Mouse (Mus musculus) midbrain, postnatal 0 days (tissue): Measurements from ENCODE around the gene 1810009J06Rik. TPM values are rescaled to one million over a fixed set of nuclear protein-coding genes. Genes with fewer than 3 reads are reported as not detected.
"Not testable (repeated sequence)": the region's sequence is repeated elsewhere in the genome, so short reads cannot be mapped to it uniquely, and the experiment has no call there.

Experiments
- ATAC-seq: fragments of 200-750 bp; cut with Nextera tagmentation; 2 replicates; pipeline ENCODE4 v1.8.0; 2017; ENCODE audit warnings: moderate number of reproducible peaks, mild to moderate bottlenecking, moderate TSS enrichment, moderate library complexity; ENCODE audit not compliant: low FRiP score
- DNase-seq: peaks from one replicate; pipeline ENCODE4 v3.0.0-alpha.2; 2015; ENCODE audit warnings: low spot score
- H3K27ac ChIP-seq: fragments of 300-500 bp; sonication (generic); 2 replicates; pipeline ENCODE4 v1.5.1; 2014; ENCODE audit warnings: low read depth, mild to moderate bottlenecking, low read length, mixed read lengths
- H3K27me3 ChIP-seq: fragments of 300-500 bp; sonication (generic); 2 replicates; pipeline ENCODE4 v1.6.1; 2014; ENCODE audit warnings: low read length, control low read depth, mixed read lengths; ENCODE audit not compliant: insufficient read depth
- H3K36me3 ChIP-seq: fragments of 300-500 bp; sonication (generic); 2 replicates; pipeline ENCODE4 v1.6.1; 2014; ENCODE audit warnings: low read length, control low read depth, mixed read lengths; ENCODE audit not compliant: insufficient read depth
- H3K4me1 ChIP-seq: fragments of 300-500 bp; sonication (generic); 2 replicates; pipeline ENCODE4 v1.6.1; 2014; ENCODE audit warnings: mild to moderate bottlenecking, control low read depth, antibody characterized with exemption, low read length, mixed read lengths; ENCODE audit not compliant: insufficient read depth
- H3K4me2 ChIP-seq: fragments of 300-500 bp; sonication (generic); 2 replicates; pipeline ENCODE4 v1.6.1; 2014; ENCODE audit warnings: low read depth, mild to moderate bottlenecking, low read length, mixed read lengths; ENCODE audit not compliant: poor library complexity, severe bottlenecking
- H3K4me3 ChIP-seq: fragments of 300-500 bp; sonication (generic); 2 replicates; pipeline ENCODE4 v1.5.1; 2014; ENCODE audit warnings: low read depth, mild to moderate bottlenecking, low read length, moderate library complexity
- H3K9ac ChIP-seq: fragments of 300-500 bp; sonication (generic); replicated peaks from 2 replicates; pipeline ENCODE4 v1.6.1; 2014; ENCODE audit warnings: mild to moderate bottlenecking, low read length, moderate library complexity, mixed read lengths; ENCODE audit not compliant: poor library complexity, severe bottlenecking
- H3K9me3 ChIP-seq: fragments of 300-500 bp; sonication (generic); 2 replicates; pipeline ENCODE4 v1.6.1; 2016; ENCODE audit warnings: low read length, control low read depth
- CTCF ChIP-seq: IDR thresholded peaks from 2 replicates; pipeline ENCODE4 v1.5.1; 2016; ENCODE audit warnings: antibody characterized with exemption, mild to moderate bottlenecking
- WGBS: fragments of 180-500 bp; shearing (Covaris S2); extraction: QIAGEN DNeasy Blood & Tissue Kit; methylation state at CpG from one replicate; pipeline ENCODE4 v1.1.7; 2014; 5-methylcytosine and 5-hydroxymethylcytosine counted together
- polyA plus RNA-seq: library from polyadenylated mRNA; unstranded; fragments of >200 nt; fragmentation: Nextera tagmentation; extraction: Ambion mirVana; gene quantifications from 2 replicates; pipeline ENCODE4 v1.2.1, GENCODE M21; 2015
- total RNA-seq: library from RNA; depleted of rRNA; stranded (reverse); fragments of >200 nt; gene quantifications from 2 replicates; pipeline ENCODE4 v1.2.3, GENCODE M21; 2014; rRNA removed

The 1810009J06Rik gene
- total RNA-seq (not detected in 2 replicates), polyA plus RNA-seq (0.20 TPM in 1 of 2 replicates, not detected in the other)

- H3K4me3 ChIP-seq, H3K4me1 ChIP-seq, H3K9me3 ChIP-seq, H3K27me3 ChIP-seq, H3K27ac ChIP-seq, H3K36me3 ChIP-seq, H3K9ac ChIP-seq, DNase-seq, ATAC-seq, H3K4me2 ChIP-seq: not testable (repeated sequence)
- WGBS: 94% methylated on average over 2 of the region's 2 CpGs
Measured at GRCm38 (mm10) chr6:40964454-40964853, at the start of gene 1810009J06Rik. 1810009J06Rik (plus strand) TSS chr6:40964754.

- TF ChIP-seq CTCF: no peak
- Histone ChIP-seq H3K36me3 (no peaks in the 10 kb centered on the region), H3K27ac (no peak overlapping the region), H3K4me3 (no peak overlapping the region), H3K4me2 (no peak overlapping the region), H3K9ac (no peak overlapping the region), H3K27me3 (no peaks in the 10 kb centered on the region), H3K9me3 (no peaks in the 10 kb centered on the region), H3K4me1 (no peaks in the 10 kb centered on the region)
- WGBS: 86% methylated on average over 4 of the region's 4 CpGs
- DNase-seq: no peak
- ATAC-seq: no peak
Measured at GRCm38 (mm10) chr6:40919954-40920353, 44.6 kb upstream of the 1810009J06Rik start.

- no peak within 1 kb of the TSS for H3K4me3 ChIP-seq
- ATAC-seq (no peak), DNase-seq (no peak)
- H3K36me3 ChIP-seq: no peaks in the 10 kb centered on the region
- no peak within 1 kb of the TSS for H3K4me2 ChIP-seq
- no peaks in the 10 kb centered on the region for H3K27me3 ChIP-seq
- no peaks in the 10 kb centered on the region for H3K9me3 ChIP-seq
- H3K27ac ChIP-seq: no peak within 1 kb of the TSS
- WGBS: 93% methylated on average over 10 of the region's 10 CpGs
- no peak within 1 kb of the TSS for H3K9ac ChIP-seq
- no peak for TF ChIP-seq CTCF
- no peaks in the 10 kb centered on the region for H3K4me1 ChIP-seq
Measured at GRCm38 (mm10) chr6:40940457-40940856, 24.1 kb upstream of the 1810009J06Rik start, which contains the start of gene 1700074P13Rik. 1700074P13Rik (minus strand) TSS chr6:40940557.

- H3K36me3 ChIP-seq: no peaks in the 10 kb centered on the region
Measured at GRCm38 (mm10) chr6:40951770-40952169, 12.8 kb upstream of the 1810009J06Rik start, which contains the start of gene Gm4744. Gm4744 (minus strand) TSS chr6:40951870.

GRCm38 (mm10) chr6:40953716-40954115 lies 10.8 kb upstream of the 1810009J06Rik start:
- H3K4me3 ChIP-seq: no peak overlapping the region
- H3K27me3 ChIP-seq: no peaks in the 10 kb centered on the region
- H3K9me3 ChIP-seq: no peaks in the 10 kb centered on the region
- H3K27ac ChIP-seq: no peak overlapping the region
- DNase-seq (no peak), ATAC-seq (no peak)
- no peak overlapping the region for H3K4me2 ChIP-seq
- H3K36me3 ChIP-seq: no peaks in the 10 kb centered on the region
- H3K9ac ChIP-seq: no peak overlapping the region
- 66% methylated on average over 2 of the region's 2 CpGs for WGBS
- no peaks in the 10 kb centered on the region for H3K4me1 ChIP-seq
- no peak for TF ChIP-seq CTCF

More at GRCm38 (mm10) chr6:40951770-40952169, 12.8 kb upstream of the 1810009J06Rik start, which contains the start of gene Gm4744:
- Histone ChIP-seq H3K27me3 (no peaks in the 10 kb centered on the region), H3K4me1 (no peaks in the 10 kb centered on the region), H3K27ac (no peak within 1 kb of the TSS), H3K9ac (no peak within 1 kb of the TSS), H3K4me3 (no peak within 1 kb of the TSS), H3K4me2 (no peak within 1 kb of the TSS), H3K9me3 (no peaks in the 10 kb centered on the region)
- ATAC-seq (no peak), DNase-seq (no peak)
- TF ChIP-seq CTCF: no peak

- not testable (repeated sequence) for H3K36me3 ChIP-seq, H3K9me3 ChIP-seq, H3K4me2 ChIP-seq, H3K4me1 ChIP-seq, DNase-seq, H3K27me3 ChIP-seq, H3K27ac ChIP-seq, H3K9ac ChIP-seq, H3K4me3 ChIP-seq, ATAC-seq
Measured at GRCm38 (mm10) chr6:40999379-40999778, 34.8 kb downstream of the 1810009J06Rik start, which contains the start of gene Gm2663. Gm2663 (minus strand) TSS chr6:40999479.
